Mouse (Mus musculus): ENCODE data around the gene G6pc2. TPM values are rescaled to one million over a fixed set of nuclear protein-coding genes. Genes with fewer than 3 reads are reported as not detected.
A peak's percentile ranks its signal among the peaks of the same experiment; 100 is the strongest.

The G6pc2 gene
- total RNA-seq (2021), result not detected

DNA sequence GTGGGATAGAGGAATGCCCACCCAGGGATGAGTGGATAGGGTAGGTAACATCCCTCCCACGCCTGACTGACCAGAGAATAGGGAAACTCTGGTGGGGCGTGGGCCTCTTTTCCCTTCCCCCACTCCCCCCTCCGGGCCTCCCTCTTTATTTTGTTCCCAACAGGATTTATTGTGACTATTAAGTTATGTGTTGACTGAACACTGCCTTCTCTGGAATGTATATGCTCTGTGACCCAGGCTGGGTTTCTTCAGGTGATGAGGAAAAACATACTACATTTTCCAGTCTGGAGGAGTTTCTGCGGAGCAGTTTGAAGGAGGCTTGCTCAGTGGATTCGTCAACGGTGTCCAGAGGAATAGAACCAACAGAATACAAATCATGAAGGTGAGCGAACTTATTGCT, at the start of gene G6pc2:
Gene G6pc2 (plus strand): TSS at position 301 of the 400 bp plus-strand sequence.
- intact Hi-C loops (cut with DNase I), result no loop called here
- DNase-seq, result no peak

DNA sequence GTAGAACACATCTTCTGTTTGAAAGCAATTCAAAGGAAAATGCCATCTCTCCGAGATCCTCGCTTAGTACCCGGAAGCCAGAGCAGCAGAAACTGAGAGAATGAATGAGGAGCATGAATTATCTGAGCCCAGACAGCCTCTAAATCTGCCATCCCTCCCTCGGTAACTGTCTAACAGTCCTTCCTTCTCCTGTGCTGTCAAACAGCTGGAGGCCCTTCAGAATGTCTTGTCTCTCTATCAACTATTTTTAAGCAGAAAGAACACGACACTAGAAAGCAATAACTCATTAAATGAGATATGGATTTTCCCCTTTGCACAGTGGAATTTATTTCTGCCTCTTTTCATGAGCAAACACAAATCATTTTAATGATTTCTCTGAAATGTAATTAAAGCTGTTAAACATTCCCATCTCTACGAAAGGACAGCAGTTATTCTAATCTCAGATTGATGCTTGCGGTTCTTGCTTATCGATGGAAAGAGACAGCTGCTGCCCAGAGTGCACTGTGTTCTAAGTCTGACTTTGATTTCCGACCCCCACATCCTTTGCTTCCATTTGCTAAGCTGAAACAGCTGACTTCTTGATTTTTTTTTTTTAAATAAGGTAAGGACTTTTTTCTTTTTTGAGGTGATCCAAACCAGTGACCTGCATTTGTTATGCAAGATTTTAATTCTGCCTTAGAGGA, 40.3 kb upstream of the G6pc2 start:
- no peak for DNase-seq
- intact Hi-C loops (cut with DNase I), result no loop called here

DNA sequence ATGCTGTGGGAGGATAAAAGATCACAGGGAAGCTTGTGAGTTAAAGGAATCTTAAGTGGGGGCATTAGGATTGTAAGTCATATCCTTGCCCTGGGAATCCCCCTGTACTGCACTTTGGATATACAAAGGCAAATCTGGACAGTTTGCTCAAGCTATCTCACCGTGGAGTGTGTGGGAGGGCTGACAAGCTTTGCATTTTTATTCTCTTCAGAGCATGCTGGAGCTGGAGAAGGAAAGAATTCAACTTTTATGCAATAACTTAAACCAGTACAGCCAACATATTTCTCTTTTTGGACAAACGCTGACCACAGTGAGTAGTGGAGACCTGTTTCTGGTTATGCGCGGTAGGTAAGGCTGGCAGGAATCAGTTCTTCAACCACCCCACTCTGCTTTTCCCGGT, 35.6 kb upstream of the G6pc2 start:
- DNase-seq, result no peak
- intact Hi-C loops (cut with DNase I), result no loop called here

DNA sequence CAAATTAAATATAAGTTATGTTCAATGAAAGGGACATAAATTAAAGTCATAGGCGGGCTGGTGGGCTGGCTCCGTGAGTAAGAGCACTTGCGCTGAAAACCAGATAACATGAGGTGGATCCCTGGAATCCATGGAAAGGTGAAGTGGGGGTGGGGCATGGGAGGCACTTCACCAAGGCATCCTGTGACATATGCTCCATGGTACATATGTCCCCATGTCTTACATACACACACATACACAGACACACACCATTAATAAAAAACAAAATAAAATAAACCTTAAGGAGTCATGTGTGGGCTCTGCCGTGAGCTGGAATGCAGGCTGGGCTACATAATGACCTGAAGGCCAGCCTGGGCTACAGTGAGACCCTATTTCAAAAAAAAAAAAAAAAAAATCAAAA, 31.2 kb upstream of the G6pc2 start:
- no peak for DNase-seq
- intact Hi-C loops (cut with DNase I), result no loop called here

DNA sequence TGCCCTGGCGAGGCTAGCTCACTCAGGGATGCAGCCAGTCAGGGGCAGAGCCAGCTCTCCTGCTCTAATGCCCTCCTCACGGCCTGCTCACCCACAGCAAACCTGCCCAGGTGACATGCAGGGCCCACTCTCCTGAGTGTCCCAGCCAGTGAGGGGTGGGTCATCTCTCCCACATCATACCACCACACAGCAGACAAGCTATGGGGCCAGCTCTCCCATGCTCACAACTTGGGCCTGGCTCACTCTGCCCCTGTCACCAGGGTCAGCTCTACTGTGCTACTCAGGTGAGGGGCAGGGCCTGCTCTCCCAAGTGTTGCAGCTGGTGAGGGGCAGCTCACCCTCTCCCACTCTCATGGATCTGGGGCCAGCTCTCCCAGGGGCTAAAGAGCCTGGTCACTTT, 22.9 kb upstream of the G6pc2 start:
- intact Hi-C loops (cut with DNase I), result no loop called here
- no peak for DNase-seq

DNA sequence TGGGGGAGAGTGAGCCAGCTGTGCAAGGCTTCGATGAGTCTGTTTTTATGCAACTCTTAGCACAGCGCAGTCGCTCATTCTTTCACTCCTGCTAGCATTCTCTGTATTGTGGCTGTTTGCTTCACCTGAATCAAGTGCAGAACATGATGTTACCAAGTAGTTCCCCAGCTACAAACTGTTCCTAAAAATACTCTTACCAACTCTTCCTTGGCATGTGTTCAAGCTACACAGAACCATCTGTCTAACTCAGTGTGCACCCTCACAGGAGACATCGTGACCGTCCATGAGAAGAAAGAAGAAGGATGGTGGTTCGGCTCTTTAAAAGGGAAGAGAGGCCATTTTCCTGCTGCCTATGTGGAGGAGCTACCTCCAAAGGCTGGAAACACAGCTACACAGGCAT, 22.1 kb upstream of the G6pc2 start:
- intact Hi-C loops (cut with DNase I), result no loop called here
- DNase-seq, result no peak

DNA sequence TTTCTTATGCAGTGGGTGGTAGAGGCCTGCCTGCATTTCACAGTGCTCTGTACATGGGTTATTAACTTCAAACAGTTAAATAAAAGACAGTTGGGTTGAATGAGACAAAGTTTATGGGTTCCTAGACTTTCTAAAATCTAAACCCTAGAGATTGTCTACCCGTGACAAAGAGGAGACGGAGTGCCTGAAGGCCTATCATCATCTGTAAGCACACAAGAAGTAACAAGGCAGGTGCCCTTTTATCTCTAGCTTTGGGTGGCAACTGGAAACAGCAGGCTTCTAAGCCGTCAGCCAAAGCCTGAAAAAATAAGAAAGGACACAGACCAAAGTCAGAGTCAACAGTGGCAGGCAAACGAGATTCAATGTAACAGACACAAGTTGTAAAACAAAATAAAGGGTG, 21.7 kb upstream of the G6pc2 start:
- no peak for DNase-seq
- intact Hi-C loops (cut with DNase I), result no loop called here

DNA sequence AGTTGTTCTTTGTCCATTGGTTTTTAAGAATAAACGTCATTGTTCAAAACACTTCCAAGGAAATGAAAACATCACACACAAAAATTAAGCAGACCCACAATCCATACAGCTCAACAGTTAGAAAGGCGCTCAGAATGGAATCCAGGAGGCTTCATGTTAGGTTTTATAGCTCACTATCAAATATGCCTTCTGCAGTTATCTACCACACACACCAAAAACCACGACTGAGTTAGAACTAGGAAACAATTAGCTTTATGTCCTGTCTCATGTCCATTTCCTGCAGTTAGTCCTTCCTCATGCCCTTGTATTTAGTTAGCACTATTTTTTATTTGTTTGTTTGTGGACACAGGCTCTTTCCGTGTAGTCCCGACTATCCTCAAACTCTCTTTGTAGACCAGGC, 19.8 kb upstream of the G6pc2 start:
- intact Hi-C loops (cut with DNase I), result no loop called here
- no peak for DNase-seq

DNA sequence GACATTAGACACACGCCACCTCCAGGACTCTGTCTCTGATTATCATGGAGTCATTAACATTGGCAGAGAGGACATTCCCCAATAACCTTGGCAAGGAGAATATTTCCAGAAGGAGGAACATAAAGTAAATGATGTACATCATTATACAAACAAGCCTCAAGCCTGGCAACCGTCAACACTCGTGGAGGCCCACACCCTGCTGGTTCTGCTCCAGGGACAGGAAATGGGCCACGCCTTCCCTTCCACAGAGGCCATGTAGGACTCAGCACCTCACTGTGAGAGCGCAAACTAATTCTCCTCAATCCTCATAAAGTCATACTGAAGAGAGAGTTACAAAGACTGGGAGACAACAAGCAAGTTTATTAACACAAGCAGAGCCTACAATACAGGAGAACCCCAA, 17.3 kb upstream of the G6pc2 start:
- intact Hi-C loops (cut with DNase I), result no loop called here

DNA sequence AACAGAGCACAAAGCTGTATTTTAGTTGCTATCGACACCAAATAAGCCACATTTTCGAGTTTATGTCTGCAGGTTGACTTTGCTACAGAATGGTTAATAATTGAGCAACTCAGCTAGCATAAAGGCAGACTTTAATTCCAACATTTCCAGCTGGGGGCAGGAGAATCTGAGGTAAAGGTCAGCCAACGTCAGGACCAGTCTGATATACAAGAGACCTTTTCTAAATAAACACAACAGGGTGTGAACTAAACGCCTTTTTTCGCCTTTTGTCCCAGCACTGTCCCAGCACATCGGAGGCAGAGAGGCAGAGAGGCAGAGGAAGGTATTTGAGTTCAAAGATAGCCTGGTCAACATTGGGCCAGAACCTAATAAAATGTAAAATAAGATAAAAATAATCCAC, 5.7 kb upstream of the G6pc2 start:
- intact Hi-C loops (cut with DNase I), result no loop called here

More for the DNA sequence above, 17.3 kb upstream of the G6pc2 start:
- no peak for DNase-seq

DNA sequence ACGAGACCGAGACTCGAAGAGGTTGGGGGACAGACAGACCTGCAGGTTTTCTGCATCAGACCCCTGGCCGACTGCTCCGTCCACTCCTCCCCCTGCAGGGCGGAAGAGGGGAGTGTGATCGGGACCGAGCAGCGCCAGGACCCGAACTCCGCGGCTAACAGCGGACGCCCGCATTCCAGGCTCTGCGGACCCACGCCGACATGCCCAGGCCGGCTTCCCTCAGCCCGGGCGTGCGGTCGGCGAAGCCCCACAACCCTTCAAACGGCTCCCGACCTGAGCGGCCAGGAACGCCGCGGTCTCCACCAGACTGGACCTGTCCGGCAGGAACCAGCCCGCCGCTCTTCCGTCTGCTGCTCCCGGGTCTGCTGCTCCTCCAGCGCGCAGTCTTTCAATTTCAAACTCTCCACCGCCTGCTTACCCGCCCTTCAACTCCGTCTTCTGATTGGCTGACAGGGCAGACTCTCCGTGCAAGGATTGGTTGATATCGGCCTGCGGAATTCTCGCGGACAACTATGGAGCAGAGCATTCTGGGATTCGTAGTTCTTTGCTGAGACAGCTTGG, 5.0 kb upstream of the G6pc2 start, which contains the start of gene Spc25:
Gene Spc25 (minus strand): TSS at position 404 of the 561 bp plus-strand sequence.
- intact Hi-C loops (cut with DNase I), result no loop called here
- DNase-seq, result peak; percentile 95

More for the DNA sequence above, 5.7 kb upstream of the G6pc2 start:
- no peak for DNase-seq

DNA sequence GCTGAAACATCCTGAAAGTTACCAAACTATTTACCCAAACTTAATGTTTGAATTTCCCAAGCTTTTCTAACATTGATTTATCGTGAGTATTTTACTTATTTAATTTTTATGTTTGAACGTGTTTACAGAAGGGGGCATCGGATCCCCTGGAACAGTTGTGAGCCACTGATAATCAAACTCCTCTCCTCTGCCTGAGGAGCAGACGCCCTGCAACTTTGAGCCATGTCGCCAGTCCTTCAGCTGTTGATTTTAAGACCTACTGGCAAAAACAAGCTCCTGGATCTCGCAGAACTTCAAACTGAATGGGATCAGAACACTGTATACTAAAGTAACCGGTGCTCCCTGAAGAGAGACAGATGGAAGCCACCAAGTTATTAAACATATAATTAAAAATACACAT, 4.3 kb upstream of the G6pc2 start:
- intact Hi-C loops (cut with DNase I), result no loop called here

DNA sequence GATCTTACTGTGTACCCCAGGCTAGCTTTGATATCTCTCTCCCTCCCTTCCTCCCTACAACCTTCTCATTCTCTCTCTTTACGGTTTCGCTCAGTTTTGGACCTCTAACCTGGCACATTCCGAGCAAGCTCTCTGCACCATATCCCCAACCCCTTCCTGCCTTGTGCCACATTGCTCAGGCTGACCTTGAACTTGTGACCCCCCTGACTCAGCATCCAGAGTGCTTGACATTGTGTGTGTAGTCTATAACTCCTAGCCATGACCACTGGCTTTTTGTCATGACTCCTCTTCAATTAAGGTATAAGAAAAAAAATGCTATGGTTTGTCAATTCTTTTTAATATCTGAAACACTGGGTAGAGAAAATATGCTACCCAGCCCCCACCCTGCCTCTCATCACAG, 1.2 kb upstream of the G6pc2 start:
- DNase-seq, result no peak

More for the DNA sequence above, 4.3 kb upstream of the G6pc2 start:
- DNase-seq, result peak; percentile 5 to 9

DNA sequence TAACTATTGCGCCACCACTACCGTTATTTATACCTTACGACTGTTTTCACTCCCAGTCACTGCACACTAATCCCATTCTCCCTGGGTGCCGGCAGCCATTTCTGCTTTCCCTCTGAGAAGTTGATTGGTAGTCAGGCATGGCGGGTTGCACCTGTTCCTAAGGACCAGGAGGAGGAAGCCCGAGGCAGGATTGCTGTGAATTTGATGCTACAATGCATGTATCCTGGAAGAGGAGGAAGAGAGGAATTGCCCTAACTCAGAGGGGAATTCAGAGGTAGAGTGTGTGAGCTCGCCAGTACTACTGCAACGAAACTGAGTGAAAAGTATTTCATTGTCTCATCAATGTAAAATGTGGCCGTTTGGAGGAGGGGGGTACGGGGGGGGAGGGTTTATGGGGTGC, 1.8 kb downstream of the G6pc2 start:
- intact Hi-C loops (cut with DNase I), result no loop called here
- no peak for DNase-seq

More for the DNA sequence above, 1.2 kb upstream of the G6pc2 start:
- intact Hi-C loops (cut with DNase I), result no loop called here

DNA sequence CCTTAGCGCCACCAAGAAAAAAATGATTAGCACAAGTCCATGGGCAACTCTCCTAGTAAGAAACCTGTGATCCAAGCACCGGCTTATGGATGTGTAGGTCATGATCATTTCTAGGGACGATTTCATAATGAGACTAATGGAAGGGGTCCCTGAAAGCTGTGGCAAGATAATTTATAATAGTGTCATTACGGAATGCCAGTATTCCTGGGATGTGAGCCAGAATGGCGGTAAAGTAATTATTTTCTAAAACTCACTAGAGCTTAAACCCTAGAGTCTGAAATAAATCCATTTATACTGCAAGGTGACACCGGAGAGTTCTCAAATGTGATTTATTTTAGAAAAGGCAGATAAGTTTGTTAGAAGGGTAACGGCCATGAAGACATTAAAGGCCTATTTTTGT, 4.4 kb downstream of the G6pc2 start:
- intact Hi-C loops (cut with DNase I), result no loop called here
- no peak for DNase-seq

DNA sequence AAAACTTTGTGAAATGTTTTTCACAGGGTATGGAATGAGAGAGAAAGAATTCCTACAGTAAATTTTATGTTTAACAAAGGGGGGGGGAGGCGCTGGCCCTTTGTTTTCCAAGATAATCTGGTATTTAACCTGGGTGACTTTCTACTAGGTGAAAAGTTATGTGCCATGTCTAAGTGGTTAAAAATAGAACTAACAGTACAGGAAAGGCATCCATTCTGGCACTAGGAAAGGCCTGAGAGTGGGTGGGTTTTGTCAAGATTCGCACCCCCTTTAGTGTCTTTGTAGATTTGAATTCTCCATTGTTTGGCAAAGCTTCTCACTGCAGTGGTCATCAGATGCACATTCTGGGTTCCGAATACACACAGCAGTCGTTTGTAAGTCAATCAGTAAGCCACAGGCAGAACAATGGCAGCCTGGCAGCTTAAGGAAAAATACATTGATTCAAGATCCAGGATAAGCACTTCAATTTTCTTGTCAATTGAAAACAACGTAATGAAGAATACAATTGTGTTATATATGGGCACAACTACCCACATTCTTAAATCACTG, 11.1 kb downstream of the G6pc2 start:
- intact Hi-C loops (cut with DNase I), result no loop called here
- DNase-seq, result peak; percentile 9 to 24

DNA sequence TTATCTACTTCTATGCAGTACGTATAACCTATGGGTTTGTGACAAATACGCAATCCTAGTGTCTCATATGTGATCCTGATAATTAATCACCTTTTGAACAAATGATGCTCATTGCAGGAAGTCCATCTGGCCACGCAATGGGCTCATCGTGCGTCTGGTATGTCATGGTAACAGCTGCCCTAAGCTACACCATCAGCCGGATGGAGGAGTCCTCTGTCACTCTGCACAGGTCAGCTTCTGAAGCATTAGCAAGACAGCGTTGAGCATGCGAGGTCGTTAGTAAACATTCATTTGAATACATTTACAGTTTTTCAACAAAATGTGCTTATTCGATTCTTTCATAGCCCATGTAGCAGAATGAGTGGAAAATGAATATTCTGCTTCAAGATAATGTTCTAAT, 11.9 kb downstream of the G6pc2 start:
- intact Hi-C loops (cut with DNase I), result no loop called here
- no peak for DNase-seq

DNA sequence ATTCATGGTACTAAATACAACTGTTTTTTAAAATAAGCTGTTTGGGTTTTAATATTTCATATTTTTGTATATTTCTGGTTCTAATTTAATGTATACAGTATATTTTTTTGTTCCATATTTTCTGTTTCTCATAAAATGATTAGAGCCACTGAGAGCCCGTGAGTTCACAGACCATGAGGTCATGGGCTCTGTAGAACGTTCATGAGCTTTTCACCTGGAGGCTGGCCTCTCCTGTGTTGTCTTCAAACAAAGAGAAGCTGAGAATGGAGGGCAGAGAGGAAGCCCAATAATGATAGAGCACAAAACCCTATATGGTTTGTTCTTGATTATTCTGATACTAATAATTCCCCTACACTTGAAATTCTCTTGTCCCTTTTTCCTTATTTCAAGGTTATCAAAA, 13.9 kb downstream of the G6pc2 start:
- DNase-seq, result no peak
- intact Hi-C loops (cut with DNase I), result no loop called here

DNA sequence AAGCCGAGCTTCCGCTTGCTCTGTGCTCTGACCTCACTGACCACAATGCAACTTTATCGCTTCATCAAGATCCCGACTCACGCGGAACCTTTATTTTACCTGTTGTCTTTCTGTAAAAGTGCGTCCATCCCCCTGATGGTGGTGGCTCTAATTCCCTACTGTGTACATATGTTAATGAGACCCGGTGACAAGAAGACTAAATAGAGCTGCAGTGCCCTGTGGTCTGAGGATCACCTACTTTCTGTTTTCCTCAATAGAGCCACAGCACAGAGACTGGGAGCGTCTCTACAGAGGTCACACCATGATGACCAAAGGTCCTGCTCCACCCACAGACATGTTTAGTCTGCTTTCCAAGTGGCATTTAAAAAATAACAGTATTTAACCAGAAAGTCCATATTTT, 16.0 kb downstream of the G6pc2 start:
- intact Hi-C loops (cut with DNase I), result no loop called here
- DNase-seq, result no peak

DNA sequence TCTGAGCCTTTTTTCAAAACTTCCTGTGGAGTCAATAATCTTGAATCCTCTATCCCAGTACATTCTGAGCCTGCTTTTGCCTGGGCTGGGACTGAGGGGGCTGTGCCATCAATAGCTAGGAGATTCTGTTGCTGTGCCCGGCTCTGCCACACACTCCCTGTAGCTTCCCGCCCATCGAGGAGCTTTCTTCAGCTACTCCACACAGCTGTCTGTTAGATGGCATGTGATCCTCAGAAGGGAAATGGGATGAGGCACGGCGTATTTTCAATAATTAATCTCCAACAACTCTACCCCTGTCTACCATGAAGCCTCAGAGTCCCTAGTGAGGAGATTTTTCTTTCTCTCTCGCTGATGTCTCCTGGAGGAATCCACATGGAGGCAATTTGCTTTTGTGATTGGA, 17.8 kb downstream of the G6pc2 start:
- intact Hi-C loops (cut with DNase I), result no loop called here
- DNase-seq, result no peak

DNA sequence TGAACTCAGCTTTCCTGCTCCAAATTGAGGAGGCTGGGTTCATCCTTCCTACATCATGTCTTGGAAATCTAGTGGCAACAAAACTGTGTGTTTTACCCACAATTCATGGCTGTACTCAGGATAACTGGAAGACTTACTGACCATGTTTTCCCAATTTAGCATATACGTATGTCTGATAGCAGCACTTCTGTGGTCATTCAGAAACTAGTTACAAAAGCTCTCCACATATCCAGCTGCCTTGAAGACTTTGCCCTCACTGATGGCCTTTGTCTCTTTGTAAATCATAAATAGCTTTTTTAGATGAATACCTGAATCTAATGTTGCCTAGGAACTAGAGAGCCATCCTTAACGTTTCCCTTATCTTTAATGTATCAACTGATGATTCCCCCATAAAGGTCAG, 19.3 kb downstream of the G6pc2 start:
- DNase-seq, result no peak
- intact Hi-C loops (cut with DNase I), result no loop called here

DNA sequence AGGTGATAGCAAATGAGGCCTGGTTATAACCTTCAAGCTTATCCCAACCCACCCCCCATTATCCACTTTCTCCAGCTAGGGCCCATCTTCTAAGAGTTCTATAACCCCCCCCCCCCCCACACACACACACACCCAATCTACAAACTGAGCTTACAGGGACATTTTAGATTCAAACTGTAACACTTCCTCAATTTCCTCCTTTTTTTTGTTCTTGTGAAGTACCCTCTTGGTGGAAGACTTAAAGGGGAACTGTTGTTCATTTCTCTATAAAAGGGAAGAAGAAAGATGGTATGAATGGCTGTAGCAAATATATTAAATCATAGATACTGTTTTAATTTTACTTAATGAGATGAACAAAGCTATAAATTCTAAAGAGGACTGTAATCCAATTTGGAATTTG, 21.2 kb downstream of the G6pc2 start:
- DNase-seq, result no peak
- intact Hi-C loops (cut with DNase I), result no loop called here
